Mouse (Mus musculus): ENCODE data around the gene Dock11. TPM values are rescaled to one million over a fixed set of nuclear protein-coding genes. Genes with fewer than 3 reads are reported as not detected.

The Dock11 gene
- polyA plus RNA-seq (2012; rRNA removed) = 0.19 and 0.57 TPM in 2 replicates

DNA sequence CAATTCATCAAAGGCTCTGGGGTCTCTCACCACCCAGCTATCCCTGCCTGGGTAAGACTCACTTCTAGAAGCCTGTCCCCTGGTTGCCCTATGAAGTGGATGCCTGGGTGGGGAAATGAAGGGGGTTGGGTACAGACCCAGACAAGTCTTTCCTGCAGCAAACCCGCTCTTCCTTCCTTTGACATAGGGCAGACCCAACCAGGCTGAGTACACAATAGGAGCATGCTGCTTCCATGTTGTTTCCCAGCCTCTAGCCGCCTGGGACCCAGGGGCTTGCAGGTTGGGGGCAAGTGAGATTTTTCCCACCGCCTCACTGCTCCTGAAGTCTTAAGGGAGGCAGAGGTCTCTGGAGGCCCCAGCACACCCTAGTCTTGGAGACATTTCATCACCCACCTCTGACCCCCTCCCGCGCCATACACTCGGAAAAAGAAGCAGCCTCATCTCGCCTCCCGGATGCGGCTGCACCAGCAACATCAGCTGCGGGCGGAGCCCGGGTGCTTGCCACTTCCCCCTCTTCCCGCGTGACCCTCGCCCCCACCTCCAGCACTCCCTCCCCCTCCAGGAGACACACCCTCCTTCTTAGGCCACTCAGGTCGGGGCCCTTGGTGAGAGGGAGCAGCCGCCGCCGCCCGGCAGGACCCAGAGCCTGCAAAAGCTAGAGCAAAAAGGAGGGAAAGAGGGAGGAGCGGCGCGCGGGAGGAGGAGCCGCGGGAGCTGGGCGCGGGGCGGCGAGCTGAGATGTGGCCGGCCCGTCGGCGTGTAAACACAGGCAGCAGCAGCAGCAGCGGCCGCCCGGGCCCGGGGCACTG, at the start of gene Dock11:
TSS of gene Dock11 (plus strand) at position 746 of the 809 bp plus-strand sequence.

DNA sequence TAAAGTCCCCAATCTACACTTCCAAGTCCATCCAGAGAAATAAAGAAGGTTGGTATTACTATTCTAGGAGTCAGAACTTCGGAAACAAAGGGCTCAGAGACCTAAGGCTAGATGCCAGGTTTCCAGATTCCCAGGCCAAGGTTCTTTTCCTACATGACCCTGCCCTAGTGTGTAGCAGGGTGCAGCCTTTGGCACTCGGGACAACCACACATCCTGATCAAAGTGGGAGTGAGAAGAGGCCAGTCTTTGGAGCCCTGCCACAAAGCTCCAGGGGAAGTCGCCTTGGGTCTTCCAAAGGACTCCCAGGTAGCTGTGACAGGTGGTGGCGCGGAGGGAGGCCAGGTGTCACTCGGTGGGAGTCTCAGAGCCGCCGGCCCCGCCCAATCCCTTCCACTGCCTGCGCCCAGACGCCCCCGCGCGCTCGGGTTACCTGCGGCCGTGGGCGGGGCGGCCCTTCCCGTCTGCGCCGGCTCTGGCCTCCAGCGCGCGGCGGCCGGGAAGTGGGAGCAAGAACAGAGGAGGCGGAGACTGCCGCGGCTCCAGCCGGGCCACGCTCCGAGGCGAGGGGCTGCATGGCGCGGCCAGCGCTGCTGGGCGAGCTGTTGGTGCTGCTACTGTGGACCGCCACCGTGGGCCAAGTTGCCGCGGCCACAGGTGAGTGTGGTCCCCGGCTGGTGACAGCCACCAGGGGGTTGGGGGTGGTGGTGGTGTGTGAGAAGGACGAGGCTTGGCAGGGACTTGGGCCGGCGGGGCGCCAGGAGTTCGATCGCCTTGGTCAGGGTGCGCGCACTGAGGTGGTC, 223.2 kb downstream of the Dock11 start, which contains the start of gene Il13ra1:
TSS of gene Il13ra1 (plus strand) at position 489 of the 800 bp plus-strand sequence.

Other genes starting within 250 kb of the Dock11 start
- 0.97 and 1.4 TPM in 2 replicates for gene Il13ra1, start 223.3 kb downstream of the Dock11 start, polyA plus RNA-seq (2012; rRNA removed)